Mouse (Mus musculus) MEL (cell line): ENCODE measurements around the gene Zdhhc12. TPM values are rescaled to one million over a fixed set of nuclear protein-coding genes. Genes with fewer than 3 reads are reported as not detected.

Experiments
- DNase-seq: peaks from one replicate; pipeline ENCODE4 v3.0.0; 2011; ENCODE audit warnings: low read depth, low spot score
- H3K27ac ChIP-seq: 2 replicates; pipeline ENCODE4 v1.5.1; 2012; ENCODE audit warnings: low read depth, mild to moderate bottlenecking, control low read depth, low read length, moderate library complexity; ENCODE audit not compliant: control insufficient read depth
- H3K27me3 ChIP-seq, 2 experiments: fragments of 150-350 bp in 1 of 2; sonication (generic) in 1 of 2; 2 replicates each; pipeline ENCODE4 v1.6.1; 2012; ENCODE audit warnings: low read length in 2 of 2, mild to moderate bottlenecking in 2 of 2, improper control_type of control experiment in 1 of 2, moderate library complexity in 1 of 2; ENCODE audit not compliant: insufficient read depth in 2 of 2, control insufficient read depth in 1 of 2
- H3K36me3 ChIP-seq, 2 experiments: 2 replicates each; pipeline ENCODE4 v1.6.1; 2012 to 2014; ENCODE audit warnings: low read length in 2 of 2, improper control_type of control experiment in 1 of 2, inconsistent platforms in 1 of 2, mild to moderate bottlenecking in 1 of 2; ENCODE audit not compliant: insufficient read depth in 2 of 2, control insufficient read depth in 1 of 2
- H3K4me1 ChIP-seq, 2 experiments: fragments of 150-350 bp in 1 of 2; sonication (generic) in 1 of 2; 2 replicates each; pipeline ENCODE4 v1.6.1; 2012; ENCODE audit warnings: low read length in 2 of 2, improper control_type of control experiment in 1 of 2, mild to moderate bottlenecking in 1 of 2; ENCODE audit not compliant: insufficient read depth in 2 of 2, control insufficient read depth in 1 of 2
- H3K4me3 ChIP-seq, 2 experiments: fragments of 150-350 bp in 1 of 2; sonication (generic) in 1 of 2; 2 replicates each; pipeline ENCODE4 v1.5.1; 2012; ENCODE audit warnings: low read depth in 2 of 2, low read length in 2 of 2, mild to moderate bottlenecking in 2 of 2, moderate library complexity in 2 of 2, control low read depth in 1 of 2, improper control_type of control experiment in 1 of 2; ENCODE audit not compliant: control insufficient read depth in 1 of 2, insufficient read depth in 1 of 2
- H3K79me2 ChIP-seq: 2 replicates; pipeline ENCODE4 v1.6.1; 2012; ENCODE audit warnings: mild to moderate bottlenecking, low read length, moderate library complexity; ENCODE audit not compliant: control insufficient read depth, poor library complexity, insufficient read depth
- H3K9ac ChIP-seq: 2 replicates; pipeline ENCODE4 v1.6.1; 2012; ENCODE audit warnings: low read depth, mild to moderate bottlenecking, control low read depth, low read length, moderate library complexity; ENCODE audit not compliant: control insufficient read depth, poor library complexity, severe bottlenecking
- H3K9me3 ChIP-seq: fragments of 150-350 bp; sonication (generic); replicated peaks from 2 replicates; pipeline ENCODE4 v1.6.1; 2012; ENCODE audit warnings: mild to moderate bottlenecking, low read length, improper control_type of control experiment, moderate library complexity; ENCODE audit not compliant: insufficient read depth
- CHD1 ChIP-seq: IDR thresholded peaks from 2 replicates; pipeline ENCODE4 v1.6.1; 2012; ENCODE audit warnings: low read depth, mild to moderate bottlenecking, inconsistent platforms, low read length, improper control_type of control experiment
- CHD2 ChIP-seq: IDR thresholded peaks from 2 replicates; pipeline ENCODE4 v1.6.1; 2011; ENCODE audit warnings: low read length, improper control_type of control experiment
- ELF1 ChIP-seq: IDR thresholded peaks from 2 replicates; pipeline ENCODE4 v1.6.1; 2014; ENCODE audit warnings: low read depth, mild to moderate bottlenecking, inconsistent platforms, low read length, improper control_type of control experiment, moderate library complexity
- EP300 ChIP-seq, 2 experiments: IDR thresholded peaks; 2 replicates each; pipeline ENCODE4 v1.6.1; 2011; ENCODE audit warnings: improper control_type of control experiment in 2 of 2, low read length in 2 of 2, low read depth in 1 of 2, mild to moderate bottlenecking in 1 of 2
- ETS1 ChIP-seq: IDR thresholded peaks from 2 replicates; pipeline ENCODE4 v1.6.1; 2012; ENCODE audit warnings: low read depth, mild to moderate bottlenecking, inconsistent platforms, low read length, improper control_type of control experiment, moderate library complexity
- GATA1 ChIP-seq: IDR thresholded peaks from 2 replicates; pipeline ENCODE4 v1.6.1; 2011; ENCODE audit warnings: low read depth, low read length, improper control_type of control experiment
- JUND ChIP-seq: IDR thresholded peaks from 2 replicates; pipeline ENCODE4 v1.6.1; 2011; ENCODE audit warnings: low read depth, mild to moderate bottlenecking, improper control_type of control experiment, low read length
- KAT2A ChIP-seq: conservative IDR thresholded peaks from 2 replicates; pipeline ENCODE4 v1.6.1; 2012; ENCODE audit warnings: low read depth, low read length, improper control_type of control experiment, inconsistent platforms
- MAX ChIP-seq: IDR thresholded peaks from 2 replicates; pipeline ENCODE4 v1.6.1; 2011; ENCODE audit warnings: low read length, improper control_type of control experiment
- MEF2A ChIP-seq: IDR thresholded peaks from 2 replicates; pipeline ENCODE4 v1.6.1; 2014; ENCODE audit warnings: low read depth, mild to moderate bottlenecking, inconsistent platforms, low read length, improper control_type of control experiment; ENCODE audit not compliant: poor library complexity, insufficient replicate concordance, severe bottlenecking; ENCODE audit errors: extremely low read depth
- MXI1 ChIP-seq: IDR thresholded peaks from 2 replicates; pipeline ENCODE4 v1.6.1; 2011; ENCODE audit warnings: mild to moderate bottlenecking, low read depth, low read length, improper control_type of control experiment
- MYB ChIP-seq: IDR thresholded peaks from 2 replicates; pipeline ENCODE4 v1.6.1; 2011; ENCODE audit warnings: mild to moderate bottlenecking, low read depth, low read length, improper control_type of control experiment
- POLR2A ChIP-seq, 2 experiments: IDR thresholded peaks; 2 replicates each; pipeline ENCODE4 v1.6.1; 2011 to 2012; ENCODE audit warnings: low read length in 2 of 2, mild to moderate bottlenecking in 2 of 2, control low read depth in 1 of 2, improper control_type of control experiment in 1 of 2, low read depth in 1 of 2, moderate library complexity in 1 of 2; ENCODE audit not compliant: control insufficient read depth in 1 of 2, insufficient read depth in 1 of 2, poor library complexity in 1 of 2
- POLR2AphosphoS2 ChIP-seq: IDR thresholded peaks from 2 replicates; pipeline ENCODE4 v1.6.1; 2011; ENCODE audit warnings: low read length, improper control_type of control experiment
- RCOR1 ChIP-seq: IDR thresholded peaks from 2 replicates; pipeline ENCODE4 v1.6.1; 2012; ENCODE audit warnings: low read depth, mild to moderate bottlenecking, inconsistent platforms, low read length, improper control_type of control experiment
- SIN3A ChIP-seq: IDR thresholded peaks from 2 replicates; pipeline ENCODE4 v1.6.1; 2012; ENCODE audit warnings: low read length, improper control_type of control experiment, inconsistent platforms
- SMC3 ChIP-seq: IDR thresholded peaks from 2 replicates; pipeline ENCODE4 v1.6.1; 2011; ENCODE audit warnings: low read depth, low read length, improper control_type of control experiment
- TAL1 ChIP-seq: IDR thresholded peaks from 2 replicates; pipeline ENCODE4 v1.6.1; 2012; ENCODE audit warnings: mild to moderate bottlenecking, inconsistent platforms, low read length, moderate library complexity, mixed read lengths
- TCF12 ChIP-seq: IDR thresholded peaks from 2 replicates; pipeline ENCODE4 v1.6.1; 2014; ENCODE audit warnings: low read depth, mild to moderate bottlenecking, inconsistent platforms, low read length, improper control_type of control experiment, moderate library complexity
- ZKSCAN1 ChIP-seq: IDR thresholded peaks from 2 replicates; pipeline ENCODE4 v1.6.1; 2012; ENCODE audit warnings: low read depth, mild to moderate bottlenecking, inconsistent platforms, low read length, improper control_type of control experiment, moderate library complexity
- ZMIZ1 ChIP-seq: IDR thresholded peaks from 2 replicates; pipeline ENCODE4 v1.6.1; 2012; ENCODE audit warnings: low read depth, mild to moderate bottlenecking, inconsistent platforms, low read length, improper control_type of control experiment, moderate library complexity
- polyA plus RNA-seq, 2 experiments: library from polyadenylated mRNA; stranded (reverse) in 1 of 2; unstranded in 1 of 2; fragments of >175 nt in 1 of 2; fragments of >200 nt in 1 of 2; gene quantifications; 2 replicates each; pipeline versions ENCODE4 v1.2.1 to v1.2.4; 2012; ENCODE audit warnings: low replicate concordance in 2 of 2, low read depth in 1 of 2; ENCODE audit not compliant: insufficient read length in 2 of 2, insufficient read depth in 1 of 2, missing spikeins in 1 of 2
- total RNA-seq: library from RNA; depleted of rRNA; stranded (reverse); fragments of 300-350 nt; gene quantifications from 2 replicates; pipeline ENCODE4 v1.2.3, GENCODE M21; 2012

The Zdhhc12 gene
- total and polyA plus RNA-seq, 3 experiments: 25.1 to 42.1 TPM; not detected in 1

- no peaks in the 10 kb centered on the region for H3K27me3 ChIP-seq
- peak overlapping the region; percentile 36 for H3K27ac ChIP-seq
- peaks cover 2 to 11% of the 10 kb centered on the region in 2 experiments; a peak in 2 of 4 replicates for H3K4me1 ChIP-seq
- peak; percentile 74 for DNase-seq
- H3K9ac ChIP-seq: peak overlapping the region; percentile 76
- H3K4me3 ChIP-seq: peak overlapping the region; percentile 66 to 74
- TF ChIP-seq MXI1 (peak; percentile 41), EP300 (IDR thresholded peaks at IDR 0.05; ENCODE audit: low read depth in 1 of 2, low read length in 2 of 2) (peak in 1 of 2 experiments; percentile 33; a peak in 2 of 4 replicates), ELF1 (no peak), MAX (no peak), KAT2A (no peak), ETS1 (0 out of 2 replicates have a peak, but pooled peaks have one; percentile 8), JUND (no peak), TAL1 (peak; percentile 41; the same call in 1 of the 2 replicates), TCF12 (0 out of 2 replicates have a peak, but pooled peaks have one; percentile 21), SIN3A (peak; percentile 60), CHD1 (no peak)
- TF ChIP-seq, all 39 proteins: peak for 6
- Histone ChIP-seq H3K36me3 (peaks cover 0 to 8% of the 10 kb centered on the region in 2 experiments; a peak in 2 of 4 replicates), H3K9me3 (no peaks in the 10 kb centered on the region), H3K79me2 (peaks cover 9% of the 10 kb centered on the region)
Observed at GRCm38 (mm10) chr2:30134928-30135620, 41.6 kb upstream of the Zdhhc12 start.

GRCm38 (mm10) chr2:30134378-30134711, 40.9 kb upstream of the Zdhhc12 start:
- H3K4me1 ChIP-seq: peaks cover 2 to 11% of the 10 kb centered on the region in 2 experiments; a peak in 2 of 4 replicates
- DNase-seq: no peak
- no peak for TF ChIP-seq ZMIZ1
- no peak for TF ChIP-seq RCOR1
- TF ChIP-seq MYB: no peak
- no peak for TF ChIP-seq POLR2AphosphoS2
- no peak for TF ChIP-seq GATA1
- TF ChIP-seq POLR2A (IDR thresholded peaks at IDR 0.05; ENCODE audit: control insufficient read depth in 1 of 2, insufficient read depth in 1 of 2, low read depth in 1 of 2, low read length in 2 of 2, poor library complexity in 1 of 2): no peak
- TF ChIP-seq ZKSCAN1: no peak
- TF ChIP-seq JUND: no peak
- TF ChIP-seq SMC3: no peak
- TF ChIP-seq MEF2A: no peak
- TF ChIP-seq CHD2: no peak
- no peak for TF ChIP-seq ELF1
- no peak for TF ChIP-seq TCF12
- TF ChIP-seq EP300 (IDR thresholded peaks at IDR 0.05; ENCODE audit: low read depth in 1 of 2, low read length in 2 of 2): no peak
- TF ChIP-seq MAX: no peak
- no peak for TF ChIP-seq MXI1

More at GRCm38 (mm10) chr2:30134378-30134711, 40.9 kb upstream of the Zdhhc12 start:
- Histone ChIP-seq H3K79me2 (peaks cover 9% of the 10 kb centered on the region), H3K4me3 (peak overlapping the region; percentile 66 to 74), H3K27me3 (no peaks in the 10 kb centered on the region), H3K9ac (peak overlapping the region; percentile 76), H3K27ac (peak overlapping the region; percentile 36), H3K36me3 (peaks cover 0 to 8% of the 10 kb centered on the region in 2 experiments; a peak in 2 of 4 replicates), H3K9me3 (no peaks in the 10 kb centered on the region)
